Comparison of ENCODE assay signal across 11 mouse cellular contexts in genomic region chr2:52578846-52579245, GRCm38 (mm10).
A peak's percentile ranks its signal among the peaks of the same experiment; 100 is the strongest.
DNase-seq lines count a peak whose midpoint lies in the region; ATAC-seq and TF ChIP-seq lines count a peak whose summit lies in the region.
"Had no signal": no experiment of that assay in that cellular context is flagged by ENCODE, and none has a peak within 500 bp of the region (broad histone marks: within the 10 kb centered on the region; RNA-seq: fewer than 3 reads in every experiment).

No protein-coding gene starts in this region.

- H3K4me1 ChIP-seq in heart, embryonic 11.5 days (ENCODE audit: control insufficient read depth, insufficient read depth, low read length), result peaks cover 5% of the 10 kb centered on the region; the same call in 1 of the 2 replicates
- H3K4me1 ChIP-seq in lung, postnatal 0 days (ENCODE audit: insufficient read depth, low read depth, low read length), result no peaks in the 10 kb centered on the region; the same call in 1 of the 2 replicates
- no peaks in the 10 kb centered on the region for H3K4me1 ChIP-seq in hindbrain, embryonic 12.5 days
- H3K4me1 ChIP-seq: embryonic facial prominence, embryonic 12.5 days had no signal

- no peaks in the 10 kb centered on the region for H3K9me3 ChIP-seq in heart, embryonic 11.5 days (replicated peaks; ENCODE audit: control insufficient read depth, low read length)
- H3K9me3 ChIP-seq in lung, postnatal 0 days (ENCODE audit: low read length), result no peaks in the 10 kb centered on the region
- no peaks in the 10 kb centered on the region for H3K9me3 ChIP-seq in hindbrain, embryonic 12.5 days (replicated peaks)
- H3K9me3 ChIP-seq: embryonic facial prominence, embryonic 12.5 days had no signal

- peak; percentile 78 for TF ChIP-seq EP300 in lung, postnatal 0 days (IDR thresholded peaks at IDR 0.05)

- H3K9ac ChIP-seq in heart, embryonic 11.5 days (ENCODE audit: low read depth, low read length), result no peak overlapping the region
- no peak overlapping the region for H3K9ac ChIP-seq in lung, postnatal 0 days (replicated peaks; ENCODE audit: low read depth)
- no peak overlapping the region for H3K9ac ChIP-seq in hindbrain, embryonic 12.5 days
- H3K9ac ChIP-seq: embryonic facial prominence, embryonic 12.5 days had no signal

- no peak for TF ChIP-seq CTCF in lung, postnatal 0 days (IDR thresholded peaks at IDR 0.05)

- H3K27ac ChIP-seq in heart, embryonic 11.5 days (ENCODE audit: low read depth, low read length), result no peak overlapping the region
- no peak overlapping the region for H3K27ac ChIP-seq in lung, postnatal 0 days (ENCODE audit: low read length)
- no peak overlapping the region for H3K27ac ChIP-seq in hindbrain, embryonic 12.5 days
- H3K27ac ChIP-seq: embryonic facial prominence, embryonic 12.5 days had no signal

- 48% methylated on average over 3 of the region's 3 CpGs for WGBS in heart, embryonic 11.5 days (ENCODE audit: insufficient replicate concordance)
- 35% methylated on average over 3 of the region's 3 CpGs for WGBS in lung, postnatal 0 days
- WGBS in hindbrain, embryonic 12.5 days, result 35% methylated on average over 3 of the region's 3 CpGs

- intact Hi-C loops in gastrocnemius, postnatal 36 days (cut with DNase I), result no loop called here

- no peaks in the 10 kb centered on the region for H3K27me3 ChIP-seq in heart, embryonic 11.5 days (ENCODE audit: control insufficient read depth, insufficient read depth, low read length)
- H3K27me3 ChIP-seq in lung, postnatal 0 days (replicated peaks; ENCODE audit: insufficient read depth, low read length), result no peaks in the 10 kb centered on the region
- no peaks in the 10 kb centered on the region for H3K27me3 ChIP-seq in hindbrain, embryonic 12.5 days
- H3K27me3 ChIP-seq: embryonic facial prominence, embryonic 12.5 days had no signal

- peak; percentile 97 for DNase-seq in heart, adult 11 months
- peak; percentile 46 for DNase-seq in adrenal gland, adult 2 months
- peak; percentile 42 to 53 for DNase-seq in gastrocnemius, postnatal 36 days
- DNase-seq in lung, postnatal 0 days (ENCODE audit: low spot score), result peak; percentile 83
- no peak for DNase-seq in right cerebral cortex, postnatal 25 days
- no peak for DNase-seq in embryo, embryonic 11 days

- H3K4me3 ChIP-seq in heart, embryonic 11.5 days (ENCODE audit: low read depth, low read length), result no peak overlapping the region
- no peak overlapping the region for H3K4me3 ChIP-seq in lung, postnatal 0 days (ENCODE audit: low read depth, low read length)
- H3K4me3 ChIP-seq in hindbrain, embryonic 12.5 days, result no peak overlapping the region
- H3K4me3 ChIP-seq: embryonic facial prominence, embryonic 12.5 days had no signal

- ATAC-seq in heart, embryonic 11.5 days (replicated peaks; ENCODE audit: insufficient number of reproducible peaks, low FRiP score, low TSS enrichment), result no peak
- ATAC-seq in lung, postnatal 0 days, result peak; percentile 90
- no peak for ATAC-seq in hindbrain, embryonic 12.5 days (ENCODE audit: low FRiP score)
- ATAC-seq: CD4-positive, CD25-positive, alpha-beta regulatory T cell, adult 4 months; intestine, postnatal 0 days had no signal

- H3K36me3 ChIP-seq in heart, embryonic 11.5 days (ENCODE audit: control insufficient read depth, insufficient read depth, low read length), result no peaks in the 10 kb centered on the region
- H3K36me3 ChIP-seq in lung, postnatal 0 days (ENCODE audit: insufficient read depth, low read length), result no peaks in the 10 kb centered on the region
- H3K36me3 ChIP-seq in hindbrain, embryonic 12.5 days, result no peaks in the 10 kb centered on the region
- H3K36me3 ChIP-seq: embryonic facial prominence, embryonic 12.5 days had no signal

- no peak overlapping the region for H3K4me2 ChIP-seq in heart, embryonic 11.5 days
- H3K4me2 ChIP-seq in lung, postnatal 0 days (replicated peaks; ENCODE audit: low read depth, low read length), result no peak overlapping the region
- no peak overlapping the region for H3K4me2 ChIP-seq in hindbrain, embryonic 12.5 days (replicated peaks)
- H3K4me2 ChIP-seq: embryonic facial prominence, embryonic 12.5 days had no signal

Comparison
In these comparisons a context has a peak if more than half of its experiments do, and no peak if none do; other contexts are left out.
1. DNase-seq: peak in heart, adult 11 months (single experiment), adrenal gland, adult 2 months (single experiment), gastrocnemius, postnatal 36 days (2 of 2) and lung, postnatal 0 days (single experiment); none in right cerebral cortex, postnatal 25 days (single experiment) and embryo, embryonic 11 days (single experiment).